Mouse (Mus musculus) retina, adult 2 months (tissue): ENCODE measurements around the gene Olfr1140.

ENCODE experiments used
- DNase-seq: peaks from one replicate; pipeline ENCODE4 v3.0.0-alpha.2; 2012; ENCODE audit warnings: low read depth, low spot score

Olfr1140 gene

GRCm38 (mm10) chr2:87743452-87743851 is at the start of gene Olfr1140:
Olfr1140 (plus strand) TSS chr2:87743752.
- DNase-seq = no peak

GRCm38 (mm10) chr2:87693847-87694246 is 49.7 kb upstream of the Olfr1140 start, which contains the start of gene Olfr1136:
Olfr1136 (minus strand) TSS chr2:87693947.
- no peak for DNase-seq

- DNase-seq = no peak
These were observed 30.5 kb upstream of the Olfr1140 start, which contains the start of gene Olfr1137 for GRCm38 (mm10) chr2:87713079-87713478. Olfr1137 (minus strand) TSS chr2:87713179.

GRCm38 (mm10) chr2:87739878-87740277 is 3.7 kb upstream of the Olfr1140 start, which contains the start of gene Olfr1138:
Olfr1138 (minus strand) TSS chr2:87739978.
- DNase-seq = no peak

- no peak for DNase-seq
These were observed 10.3 kb downstream of the Olfr1140 start, which contains the start of gene Olfr1141 for GRCm38 (mm10) chr2:87753891-87754290. Olfr1141 (minus strand) TSS chr2:87753991.

- peak; percentile 6 for DNase-seq
These were observed 32.6 kb downstream of the Olfr1140 start for GRCm38 (mm10) chr2:87776143-87776542.

- DNase-seq = no peak
These were observed 35.6 kb downstream of the Olfr1140 start, which contains the start of gene Olfr152 for GRCm38 (mm10) chr2:87779183-87779582. Olfr152 (plus strand) TSS chr2:87779483.
